Mouse (Mus musculus) kidney, embryonic 15.5 days (tissue): Measurements from ENCODE around the gene Ypel4. TPM values are rescaled to one million over a fixed set of nuclear protein-coding genes. Genes with fewer than 3 reads are reported as not detected.
A peak's percentile ranks its signal among the peaks of the same experiment; 100 is the strongest.

Source experiments
- ATAC-seq: fragments of 200-750 bp; cut with Nextera tagmentation; replicated peaks from 2 replicates; pipeline ENCODE4 v1.8.0; 2017; ENCODE audit warnings: moderate TSS enrichment; ENCODE audit not compliant: low FRiP score
- H3K27ac ChIP-seq: fragments of 300-500 bp; sonication (generic); 2 replicates; pipeline ENCODE4 v1.5.1; 2015; ENCODE audit warnings: mild to moderate bottlenecking, inconsistent platforms
- H3K27me3 ChIP-seq: fragments of 300-500 bp; sonication (generic); 2 replicates; pipeline ENCODE4 v1.6.1; 2015; ENCODE audit warnings: inconsistent platforms
- H3K36me3 ChIP-seq: fragments of 300-500 bp; sonication (generic); 2 replicates; pipeline ENCODE4 v1.6.1; 2015; ENCODE audit warnings: inconsistent platforms
- H3K4me1 ChIP-seq: fragments of 300-500 bp; sonication (generic); 2 replicates; pipeline ENCODE4 v1.6.1; 2015; ENCODE audit warnings: inconsistent platforms
- H3K4me2 ChIP-seq: fragments of 300-500 bp; sonication (generic); 2 replicates; pipeline ENCODE4 v1.6.1; 2015; ENCODE audit warnings: moderate library complexity, mild to moderate bottlenecking, inconsistent platforms
- H3K4me3 ChIP-seq: fragments of 300-500 bp; sonication (generic); replicated peaks from 2 replicates; pipeline ENCODE4 v1.5.1; 2015; ENCODE audit warnings: mild to moderate bottlenecking, inconsistent platforms
- H3K9ac ChIP-seq: fragments of 300-500 bp; sonication (generic); 2 replicates; pipeline ENCODE4 v1.6.1; 2015; ENCODE audit warnings: mild to moderate bottlenecking, inconsistent platforms
- H3K9me3 ChIP-seq: fragments of 300-500 bp; sonication (generic); replicated peaks from 2 replicates; pipeline ENCODE4 v1.6.1; 2016; ENCODE audit warnings: inconsistent platforms
- WGBS: fragments of 180-500 bp; shearing (Covaris S2); methylation state at CpG from one replicate; pipeline ENCODE4 v1.1.7; 2015; ENCODE audit warnings: mixed read lengths; 5-methylcytosine and 5-hydroxymethylcytosine counted together
- polyA plus RNA-seq: library from polyadenylated mRNA; unstranded; fragments of >200 nt; fragmentation: Nextera tagmentation; extraction: Ambion mirVana; gene quantifications from 2 replicates; pipeline ENCODE4 v1.2.1, GENCODE M21; 2015

Gene Ypel4
- polyA plus RNA-seq, 1 experiment from 2014 or later, result 9.4 TPM

DNA sequence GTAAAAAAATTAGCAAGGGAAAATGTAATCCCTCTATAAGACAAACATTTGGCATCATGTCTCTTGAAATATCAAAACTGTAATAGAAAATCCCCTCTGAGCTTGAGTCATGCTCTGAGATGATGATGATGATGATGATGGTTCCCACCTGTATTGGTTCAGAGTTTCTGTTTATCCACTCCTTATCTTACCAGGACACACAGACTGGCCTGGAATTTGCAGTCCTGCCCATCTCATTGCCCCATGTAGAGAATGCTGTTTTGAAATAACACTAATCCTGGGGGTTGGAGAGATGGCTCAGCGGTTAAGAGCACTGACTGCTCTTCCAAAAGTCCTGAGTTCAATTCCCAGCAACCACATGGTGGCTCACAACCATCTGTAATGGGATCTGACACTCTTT is 1.5 kb upstream of the Ypel4 start:
- H3K4me1 ChIP-seq, result peaks cover 43% of the 10 kb centered on the region
- no peak for ATAC-seq

DNA sequence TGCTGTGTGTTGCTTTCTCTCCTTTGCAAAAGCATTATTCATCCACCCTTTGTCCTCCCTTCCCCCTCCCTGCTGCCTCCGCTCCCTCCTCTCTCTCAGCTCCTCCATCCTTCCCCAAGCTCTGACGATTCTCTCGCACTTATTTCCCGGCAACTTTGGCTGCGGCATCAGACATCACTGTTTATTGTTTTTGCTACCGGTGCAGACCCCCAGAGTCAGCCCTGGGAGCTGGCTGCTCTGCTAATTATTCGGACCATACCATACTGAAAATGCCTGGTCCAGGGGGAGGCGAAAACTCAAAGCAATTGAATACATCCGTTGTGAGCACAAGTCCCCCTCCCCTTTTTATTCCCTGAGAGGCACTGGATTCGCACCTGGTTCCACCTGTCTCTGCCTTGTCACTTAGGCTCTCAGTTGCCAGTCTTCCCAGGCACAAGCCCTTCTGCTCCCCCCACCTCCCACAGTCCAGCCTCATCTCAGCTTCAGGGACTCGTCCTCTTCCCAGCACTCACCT is 550 bp downstream of the Ypel4 start:
- H3K9me3 ChIP-seq, result no peaks in the 10 kb centered on the region
- H3K27ac ChIP-seq, result peak overlapping the region; percentile 25; the same call in 1 of the 2 replicates
- H3K9ac ChIP-seq, result peak overlapping the region; percentile 50

More for the DNA sequence above, 1.5 kb upstream of the Ypel4 start:
- Histone ChIP-seq H3K27ac (no peak overlapping the region), H3K4me3 (no peak overlapping the region), H3K27me3 (no peaks in the 10 kb centered on the region), H3K4me2 (no peak overlapping the region), H3K36me3 (no peaks in the 10 kb centered on the region), H3K9ac (no peak overlapping the region), H3K9me3 (no peaks in the 10 kb centered on the region)
- WGBS, result 80% methylated on average over 1 of the region's 1 CpGs

DNA sequence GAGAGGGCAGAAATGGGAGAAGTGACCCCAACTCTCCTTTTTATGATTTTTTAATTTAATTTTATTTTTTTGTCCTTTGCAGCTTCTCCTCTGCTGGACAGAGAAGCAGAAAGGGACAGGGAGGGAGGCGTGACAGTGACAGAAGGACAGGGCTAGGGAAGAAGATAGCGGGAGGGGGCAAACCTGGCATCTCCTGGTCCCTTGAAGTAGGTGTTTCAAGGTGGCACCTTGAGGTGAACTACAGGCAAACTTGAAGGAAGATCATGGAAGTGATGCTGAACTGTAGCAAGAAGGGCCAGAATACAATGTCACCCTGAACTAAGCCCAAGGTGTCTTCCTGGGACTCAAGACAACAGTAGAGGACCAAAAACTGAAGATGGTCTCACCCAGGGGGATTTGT is 1.1 kb downstream of the Ypel4 start:
- Histone ChIP-seq H3K9ac (peak overlapping the region; percentile 50; the same call in 1 of the 2 replicates), H3K4me1 (peaks cover 68% of the 10 kb centered on the region), H3K9me3 (no peaks in the 10 kb centered on the region), H3K27me3 (no peaks in the 10 kb centered on the region), H3K36me3 (peaks cover 4% of the 10 kb centered on the region; the same call in 1 of the 2 replicates), H3K4me2 (peak overlapping the region; percentile 72), H3K4me3 (peak overlapping the region; percentile 47), H3K27ac (0 out of 2 replicates have a peak overlapping the region, but pooled peaks have one; percentile 25)
- no peak for ATAC-seq
- 3% methylated on average over 2 of the region's 2 CpGs for WGBS

More for the DNA sequence above, 550 bp downstream of the Ypel4 start:
- no peaks in the 10 kb centered on the region for H3K27me3 ChIP-seq
- H3K4me1 ChIP-seq, result peaks cover 63% of the 10 kb centered on the region
- peak overlapping the region; percentile 47 for H3K4me3 ChIP-seq
- no peak; the same call in 1 of the 2 replicates for ATAC-seq
- no peaks in the 10 kb centered on the region for H3K36me3 ChIP-seq
- 0% methylated on average over 11 of the region's 11 CpGs for WGBS
- peak overlapping the region; percentile 72 for H3K4me2 ChIP-seq

DNA sequence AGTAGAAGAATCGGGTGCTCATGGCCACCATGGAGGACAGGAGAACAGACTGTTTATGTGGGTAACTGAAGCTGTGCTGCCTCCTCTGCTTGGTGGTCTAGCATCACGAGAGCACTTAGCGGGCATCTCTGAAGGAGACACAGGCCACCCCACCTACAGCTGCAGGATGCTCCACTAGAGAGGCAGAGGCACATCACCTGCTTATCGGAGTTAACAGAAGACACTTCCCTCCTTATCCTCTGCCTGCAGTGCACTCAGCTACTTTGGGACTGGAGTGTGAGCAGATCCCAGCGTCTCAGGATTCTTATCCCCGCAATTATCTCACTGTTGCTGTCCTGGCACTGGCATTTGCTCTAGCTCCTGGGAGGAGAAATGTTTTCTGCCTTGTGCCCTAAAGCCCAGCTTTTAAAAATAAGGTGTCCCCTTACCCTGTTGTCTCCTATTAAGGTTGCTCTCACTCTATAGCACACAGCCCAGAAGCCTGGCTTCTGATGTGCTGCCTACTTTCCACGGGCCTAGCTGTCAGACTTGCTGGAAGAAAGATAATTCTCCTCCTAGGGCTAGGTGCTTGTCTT is 1.6 kb downstream of the Ypel4 start:
- no peak; the same call in 1 of the 2 replicates for ATAC-seq
- peak overlapping the region; percentile 47 for H3K4me3 ChIP-seq
- no peaks in the 10 kb centered on the region for H3K27me3 ChIP-seq
- no peaks in the 10 kb centered on the region for H3K9me3 ChIP-seq
- H3K4me1 ChIP-seq, result peaks cover 74% of the 10 kb centered on the region
- H3K9ac ChIP-seq, result 0 out of 2 replicates have a peak overlapping the region, but pooled peaks have one; percentile 50
- H3K4me2 ChIP-seq, result peak overlapping the region; percentile 72
- H3K36me3 ChIP-seq, result peaks cover 9% of the 10 kb centered on the region; the same call in 1 of the 2 replicates
- WGBS, result 10% methylated on average over 7 of the region's 7 CpGs
- H3K27ac ChIP-seq, result peak overlapping the region; percentile 87

DNA sequence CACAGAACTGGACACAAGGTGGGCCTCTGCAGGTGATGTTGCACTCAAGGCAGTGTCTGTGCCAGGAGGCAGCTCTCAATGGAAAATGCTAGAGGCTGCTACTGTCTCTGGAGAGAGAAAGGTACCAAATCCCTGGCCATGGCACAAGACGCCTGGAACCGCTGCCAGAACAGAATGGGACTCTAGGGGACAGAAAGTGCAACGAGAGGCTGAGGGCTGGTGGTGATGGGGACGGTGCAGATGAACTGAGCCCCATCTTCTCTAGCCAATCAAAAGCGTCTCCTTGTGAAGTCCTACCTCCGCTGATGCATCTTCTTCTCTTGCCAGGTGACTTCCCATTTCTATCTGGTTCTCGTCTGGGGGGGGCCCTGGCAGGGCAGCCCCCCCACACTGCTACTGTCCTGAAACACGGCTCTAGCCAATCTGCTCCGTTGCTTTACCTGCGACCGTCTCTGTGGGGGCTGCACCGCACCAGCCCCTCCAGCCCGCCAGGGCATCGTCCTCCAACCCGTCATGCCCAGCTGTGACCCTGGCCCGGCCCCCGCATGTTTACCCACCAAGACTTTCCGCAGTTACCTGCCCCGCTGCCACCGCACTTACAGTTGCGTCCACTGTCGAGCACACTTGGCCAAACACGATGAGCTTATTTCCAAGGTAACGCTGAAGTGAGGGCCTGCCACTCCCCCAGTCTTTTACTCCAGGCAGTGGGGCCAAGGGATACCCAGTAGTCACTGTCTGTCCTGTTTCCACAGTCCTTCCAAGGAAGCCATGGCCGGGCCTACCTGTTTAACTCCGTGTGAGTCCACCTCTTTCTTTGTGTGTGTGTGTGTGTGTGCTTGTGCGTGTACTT is 2.7 kb downstream of the Ypel4 start:
- 3% methylated on average over 27 of the region's 27 CpGs for WGBS
- Histone ChIP-seq H3K4me2 (peak overlapping the region; percentile 72), H3K4me3 (peak overlapping the region; percentile 19; the same call in 1 of the 2 replicates), H3K4me1 (peaks cover 85% of the 10 kb centered on the region), H3K9ac (peak overlapping the region; percentile 7; the same call in 1 of the 2 replicates), H3K27me3 (no peaks in the 10 kb centered on the region), H3K27ac (peak overlapping the region; percentile 87), H3K9me3 (no peaks in the 10 kb centered on the region), H3K36me3 (peaks cover 17% of the 10 kb centered on the region)
- ATAC-seq, result 0 out of 2 replicates have a peak, but pooled peaks have one; percentile 1

DNA sequence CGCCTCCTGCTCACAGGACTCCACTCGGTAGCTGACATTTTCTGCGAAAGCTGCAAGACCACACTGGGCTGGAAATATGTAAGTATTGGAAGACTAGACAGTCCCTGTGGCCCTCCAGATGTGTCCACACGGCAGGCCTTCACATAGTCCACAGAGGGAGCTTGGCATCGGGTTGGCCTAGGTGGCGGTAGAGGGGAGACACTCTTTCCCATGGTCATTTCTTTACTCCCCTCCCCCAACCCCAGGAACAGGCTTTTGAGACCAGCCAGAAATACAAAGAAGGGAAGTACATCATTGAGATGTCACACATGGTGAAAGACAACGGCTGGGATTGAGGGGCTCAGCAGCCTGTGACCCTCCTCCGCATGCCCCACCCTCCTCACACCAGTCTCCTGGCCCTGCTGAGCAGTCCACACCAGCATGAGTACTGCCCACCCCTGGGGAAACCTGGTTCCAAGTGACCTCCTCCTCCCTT is 3.6 kb downstream of the Ypel4 start:
- WGBS, result 7% methylated on average over 8 of the region's 8 CpGs
- Histone ChIP-seq H3K4me2 (peak overlapping the region; percentile 72), H3K27ac (peak overlapping the region; percentile 87), H3K4me3 (peak overlapping the region; percentile 19), H3K27me3 (no peaks in the 10 kb centered on the region), H3K4me1 (peaks cover 94% of the 10 kb centered on the region), H3K9ac (no peak overlapping the region; the same call in 1 of the 2 replicates), H3K9me3 (no peaks in the 10 kb centered on the region), H3K36me3 (peaks cover 17% of the 10 kb centered on the region)
- ATAC-seq, result peak; percentile 53

DNA sequence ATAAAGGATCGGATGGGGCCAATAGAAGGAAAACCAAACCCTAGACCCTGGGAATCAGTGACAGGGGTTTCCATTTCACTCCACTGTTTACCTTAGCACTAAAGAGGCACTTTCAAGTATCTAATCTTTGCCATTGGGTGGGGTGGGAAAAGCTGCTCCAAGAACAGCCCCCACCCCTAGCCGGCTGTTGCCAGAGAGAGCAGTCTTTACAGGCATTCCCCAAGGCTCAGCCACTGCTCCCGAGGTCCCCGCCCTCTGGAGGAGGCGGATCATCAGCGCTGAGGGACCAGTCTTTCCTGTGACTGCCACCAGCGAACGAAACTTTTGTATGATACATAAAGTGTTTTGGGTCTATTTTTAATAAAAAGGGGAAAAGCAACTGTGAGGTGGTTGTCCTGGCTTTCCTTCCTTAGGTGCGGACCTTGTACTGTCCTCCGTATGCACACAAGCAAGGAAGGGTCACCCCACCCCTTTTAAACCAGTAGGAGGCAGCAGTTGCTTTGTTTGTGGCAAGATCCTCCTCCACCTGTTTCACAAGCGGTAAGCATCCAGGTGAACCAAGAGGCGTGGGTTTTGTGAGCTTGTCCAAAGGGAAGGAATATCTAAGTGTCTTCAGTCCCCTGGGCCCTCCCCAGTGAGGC is 4.5 kb downstream of the Ypel4 start:
- ATAC-seq, result peak; percentile 5; the same call in 1 of the 2 replicates
- no peaks in the 10 kb centered on the region for H3K27me3 ChIP-seq
- no peaks in the 10 kb centered on the region for H3K9me3 ChIP-seq
- peak overlapping the region; percentile 19 for H3K4me3 ChIP-seq
- H3K36me3 ChIP-seq, result peaks cover 17% of the 10 kb centered on the region
- H3K9ac ChIP-seq, result no peak overlapping the region
- peaks cover 92% of the 10 kb centered on the region for H3K4me1 ChIP-seq
- under 1% methylated on average over 12 of the region's 12 CpGs for WGBS
- peak overlapping the region; percentile 87 for H3K27ac ChIP-seq
- H3K4me2 ChIP-seq, result peak overlapping the region; percentile 72

DNA sequence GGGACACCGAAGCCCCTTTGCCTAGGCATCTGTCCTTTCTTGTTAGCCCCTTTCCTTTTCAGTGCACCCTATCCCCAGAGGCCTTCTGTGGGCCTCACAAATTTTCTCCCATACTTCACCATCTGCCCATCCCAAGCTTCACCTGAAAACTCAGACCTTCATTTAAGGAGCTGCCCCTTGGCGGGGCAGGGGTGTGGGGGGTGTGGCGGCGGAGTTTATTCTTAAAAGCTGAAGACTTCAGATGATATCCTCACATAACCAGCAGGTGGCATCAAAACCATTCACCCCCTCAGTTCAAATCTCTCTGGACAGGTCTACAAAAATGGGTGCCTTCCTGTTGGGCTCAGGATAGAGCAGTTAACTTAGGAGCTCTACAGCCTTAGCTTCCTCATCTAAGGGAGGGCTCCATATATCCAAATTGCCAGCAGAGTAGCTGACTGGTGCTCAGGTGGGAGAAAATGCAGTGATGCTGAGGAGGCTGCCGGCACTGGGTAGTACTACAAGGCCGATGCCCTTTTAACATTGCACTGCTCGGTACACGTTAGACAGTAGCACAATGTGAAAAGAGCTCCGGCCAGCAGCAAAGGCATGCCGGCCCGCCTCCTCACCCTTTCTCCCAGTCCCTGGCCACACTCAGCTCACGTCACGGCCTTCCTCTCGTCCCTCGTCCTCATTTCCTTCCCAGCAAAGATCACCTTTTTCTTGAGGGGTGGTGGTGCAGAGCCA is 6.9 kb downstream of the Ypel4 start:
- H3K36me3 ChIP-seq, result peaks cover 17% of the 10 kb centered on the region
- peak overlapping the region; percentile 100 for H3K27ac ChIP-seq
- H3K9ac ChIP-seq, result peak overlapping the region; percentile 99; the same call in 1 of the 2 replicates
- ATAC-seq, result no peak
- WGBS, result 62% methylated on average over 15 of the region's 15 CpGs
- no peaks in the 10 kb centered on the region for H3K9me3 ChIP-seq
- H3K27me3 ChIP-seq, result no peaks in the 10 kb centered on the region
- H3K4me2 ChIP-seq, result peak overlapping the region; percentile 75
- peak overlapping the region; percentile 96 for H3K4me3 ChIP-seq
- peaks cover 75% of the 10 kb centered on the region for H3K4me1 ChIP-seq

DNA sequence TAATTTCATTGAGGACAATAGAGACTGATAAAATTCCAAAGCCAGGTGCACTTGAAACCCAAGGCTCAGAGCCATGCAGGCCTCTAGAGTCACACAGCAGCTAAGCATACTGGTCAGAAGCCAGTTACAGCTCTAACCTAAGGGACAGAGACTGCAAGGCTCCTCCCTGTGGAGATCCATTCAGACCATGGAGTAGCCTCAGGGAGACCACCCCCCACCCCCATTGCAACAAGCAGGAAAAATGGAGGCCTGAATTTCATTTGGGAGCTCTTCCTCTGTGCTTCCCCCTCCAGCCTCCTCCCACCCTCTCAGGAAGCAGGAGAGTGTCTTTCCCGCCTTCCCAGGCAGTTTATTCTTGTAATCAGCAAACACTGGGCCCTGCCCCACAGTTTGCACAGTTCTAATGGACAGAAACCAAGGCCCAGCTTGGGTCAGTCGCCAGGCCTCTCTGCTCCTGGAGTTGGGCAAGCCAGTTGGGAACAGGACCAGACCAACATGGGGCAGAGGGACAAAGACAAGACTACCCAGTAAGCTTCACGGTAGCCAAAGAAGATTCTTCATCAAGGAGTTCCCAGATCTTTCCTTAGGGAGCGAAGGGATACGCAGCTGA is 8.1 kb downstream of the Ypel4 start:
- peak overlapping the region; percentile 99 for H3K9ac ChIP-seq
- peak overlapping the region; percentile 75 for H3K4me2 ChIP-seq
- H3K27ac ChIP-seq, result peak overlapping the region; percentile 100
- H3K4me3 ChIP-seq, result peak overlapping the region; percentile 96
- no peaks in the 10 kb centered on the region for H3K9me3 ChIP-seq
- H3K36me3 ChIP-seq, result peaks cover 17% of the 10 kb centered on the region
- H3K4me1 ChIP-seq, result peaks cover 63% of the 10 kb centered on the region
- 3% methylated on average over 5 of the region's 5 CpGs for WGBS
- no peaks in the 10 kb centered on the region for H3K27me3 ChIP-seq
- peak; percentile 0; the same call in 1 of the 2 replicates for ATAC-seq

DNA sequence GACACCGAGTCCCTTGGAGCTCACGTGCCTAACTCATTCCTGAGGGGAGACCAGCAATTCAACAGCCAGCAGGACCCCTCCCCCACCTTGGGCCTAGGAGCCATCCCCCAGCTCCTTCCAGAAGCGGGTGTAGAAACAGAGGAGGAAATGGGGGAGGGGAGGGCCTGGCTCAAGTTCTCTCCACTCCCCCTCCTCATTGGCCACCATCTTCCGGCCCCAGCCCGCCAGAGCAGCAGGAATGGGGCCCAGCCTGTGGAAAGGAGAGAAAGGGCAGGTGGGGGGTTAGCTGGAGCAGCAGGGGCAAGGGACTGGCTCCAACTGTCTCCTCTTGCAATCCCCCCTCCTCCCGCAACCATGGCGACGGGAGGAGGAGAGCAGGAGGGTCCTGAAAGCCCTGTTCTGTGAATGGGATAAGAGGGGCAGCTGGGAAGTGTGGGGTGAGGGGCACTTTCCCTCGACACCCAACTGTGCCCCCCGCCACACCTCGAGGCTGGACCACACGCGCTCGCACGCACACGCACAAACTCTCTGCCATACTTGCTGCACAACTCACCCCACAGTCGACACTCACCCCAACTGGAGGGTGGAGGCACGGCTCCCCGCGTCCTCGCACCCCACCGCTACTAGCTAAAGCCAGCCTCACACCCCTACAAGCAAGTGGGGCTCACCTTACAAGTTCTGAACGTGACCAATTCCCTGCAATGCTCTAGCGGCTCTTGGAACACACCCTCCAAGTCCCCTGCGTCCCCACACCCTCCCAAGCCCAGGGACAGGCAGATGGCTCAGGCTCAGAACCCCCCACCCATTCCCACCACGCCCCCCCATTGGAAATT is 8.8 kb downstream of the Ypel4 start:
- Histone ChIP-seq H3K4me2 (peak overlapping the region; percentile 75), H3K27me3 (no peaks in the 10 kb centered on the region), H3K27ac (peak overlapping the region; percentile 100), H3K4me1 (peaks cover 56% of the 10 kb centered on the region), H3K36me3 (peaks cover 17% of the 10 kb centered on the region), H3K9ac (peak overlapping the region; percentile 99), H3K9me3 (no peaks in the 10 kb centered on the region), H3K4me3 (peak overlapping the region; percentile 96)
- ATAC-seq, result peak; percentile 86
- under 1% methylated on average over 26 of the region's 26 CpGs for WGBS
